Mouse (Mus musculus) CD8-positive naive resting alpha-beta T cell, adult 2 months (primary cell): ENCODE measurements around the gene Aspscr1.
A peak's percentile ranks its signal among the peaks of the same experiment; 100 is the strongest.
"Not testable (repeated sequence)": the region's sequence is repeated elsewhere in the genome, so short reads cannot be mapped to it uniquely, and the experiment has no call there.

Experiments used
- DNase-seq, 2 experiments: peaks; one replicate each; pipeline ENCODE4 v3.0.0; 2022; ENCODE audit warnings: low read depth in 2 of 2, low spot score in 2 of 2

Gene Aspscr1

GRCm38 (mm10) chr11:120641255-120641654 is 31.5 kb upstream of the Aspscr1 start:
- DNase-seq = no peak

GRCm38 (mm10) chr11:120641869-120642268 is 30.9 kb upstream of the Aspscr1 start:
- no peak for DNase-seq

- no peak for DNase-seq
These were observed 29.7 kb upstream of the Aspscr1 start for GRCm38 (mm10) chr11:120642939-120643600.

- peak; percentile 82 to 87 for DNase-seq
These were observed 29.2 kb upstream of the Aspscr1 start, which contains the start of gene Pycr1 for GRCm38 (mm10) chr11:120643601-120643987. Gene Pycr1, minus strand, starts transcription at chr11:120643769.

GRCm38 (mm10) chr11:120647047-120647830 is 25.5 kb upstream of the Aspscr1 start:
- DNase-seq = no peak

DNA sequence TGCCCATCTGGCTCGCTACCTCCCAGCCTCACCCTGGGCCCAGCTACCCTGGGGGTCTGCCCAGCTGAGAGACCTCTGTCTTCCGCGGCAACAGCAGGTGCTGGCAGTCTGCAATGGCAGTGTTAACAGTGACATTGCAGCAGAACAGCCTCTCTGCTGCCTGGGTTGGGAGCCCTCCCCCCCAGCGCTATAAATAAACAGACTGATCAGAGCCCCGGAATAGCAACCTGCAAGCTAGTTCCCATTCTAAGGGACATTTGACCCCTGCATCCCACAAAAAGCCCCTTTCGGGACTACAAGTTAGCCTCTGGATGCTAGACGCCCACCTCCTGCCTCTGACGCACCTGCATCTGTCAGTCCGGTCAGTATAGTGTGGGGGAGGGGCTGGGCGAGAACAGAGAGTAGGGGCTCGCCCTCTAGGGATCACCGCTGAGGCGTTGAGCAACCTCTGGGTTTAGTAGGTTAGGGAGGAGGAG is 24.7 kb upstream of the Aspscr1 start, which contains the start of gene Myadml2:
TSS of gene Myadml2 (minus strand) at position 158 of the 476 bp plus-strand sequence.
- DNase-seq = no peak

DNA sequence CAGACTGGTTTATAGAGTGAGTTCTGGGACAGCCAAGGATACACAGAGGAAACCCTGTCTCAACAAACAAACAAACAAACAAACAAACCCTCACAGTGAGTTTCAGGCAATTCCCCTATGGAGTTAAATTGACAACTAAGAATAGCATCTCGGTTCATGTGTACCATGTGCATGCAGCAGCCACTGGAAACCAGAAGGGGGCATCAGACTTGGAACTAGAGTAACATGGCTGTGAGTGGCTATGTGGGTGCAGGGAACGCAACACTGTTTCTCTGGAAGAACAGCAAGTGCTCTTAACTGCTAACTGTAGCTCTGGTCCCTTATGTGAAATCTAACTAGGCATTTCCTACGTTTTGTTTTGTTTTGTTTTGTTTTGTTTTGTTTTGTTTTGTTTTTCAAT is 20.9 kb upstream of the Aspscr1 start:
- no peak for DNase-seq

- no peak for DNase-seq
These were observed 18.0 kb upstream of the Aspscr1 start for GRCm38 (mm10) chr11:120654741-120655140.

- no peak for DNase-seq
These were observed 15.5 kb upstream of the Aspscr1 start for GRCm38 (mm10) chr11:120657301-120657700.

DNA sequence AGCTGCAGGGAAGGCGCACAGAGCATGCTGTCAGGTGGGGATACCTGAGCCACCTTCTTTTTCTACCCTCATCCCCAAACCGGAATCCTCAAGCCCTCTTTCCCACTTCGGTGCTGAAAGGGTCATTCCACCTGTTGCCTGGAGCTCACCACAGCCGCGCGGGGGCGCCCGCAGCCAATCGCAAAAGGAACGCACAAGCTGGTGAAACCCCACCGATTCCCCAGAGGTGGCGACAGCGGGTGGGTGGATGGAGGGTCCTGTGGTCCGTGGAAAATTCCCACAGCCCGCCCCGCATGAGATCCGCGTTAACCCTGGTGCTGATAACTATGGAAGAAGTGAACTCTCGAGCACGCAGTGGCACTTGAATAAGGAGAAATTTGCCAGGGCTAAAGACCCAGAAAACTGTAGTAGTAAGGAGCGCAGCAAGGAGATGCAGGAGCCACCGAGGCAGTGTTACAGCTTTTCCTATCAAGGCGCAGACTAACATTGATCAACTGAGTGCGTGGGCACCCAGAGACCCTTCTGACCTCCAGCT is 13.8 kb upstream of the Aspscr1 start:
- peak; percentile 68 to 75 for DNase-seq

DNA sequence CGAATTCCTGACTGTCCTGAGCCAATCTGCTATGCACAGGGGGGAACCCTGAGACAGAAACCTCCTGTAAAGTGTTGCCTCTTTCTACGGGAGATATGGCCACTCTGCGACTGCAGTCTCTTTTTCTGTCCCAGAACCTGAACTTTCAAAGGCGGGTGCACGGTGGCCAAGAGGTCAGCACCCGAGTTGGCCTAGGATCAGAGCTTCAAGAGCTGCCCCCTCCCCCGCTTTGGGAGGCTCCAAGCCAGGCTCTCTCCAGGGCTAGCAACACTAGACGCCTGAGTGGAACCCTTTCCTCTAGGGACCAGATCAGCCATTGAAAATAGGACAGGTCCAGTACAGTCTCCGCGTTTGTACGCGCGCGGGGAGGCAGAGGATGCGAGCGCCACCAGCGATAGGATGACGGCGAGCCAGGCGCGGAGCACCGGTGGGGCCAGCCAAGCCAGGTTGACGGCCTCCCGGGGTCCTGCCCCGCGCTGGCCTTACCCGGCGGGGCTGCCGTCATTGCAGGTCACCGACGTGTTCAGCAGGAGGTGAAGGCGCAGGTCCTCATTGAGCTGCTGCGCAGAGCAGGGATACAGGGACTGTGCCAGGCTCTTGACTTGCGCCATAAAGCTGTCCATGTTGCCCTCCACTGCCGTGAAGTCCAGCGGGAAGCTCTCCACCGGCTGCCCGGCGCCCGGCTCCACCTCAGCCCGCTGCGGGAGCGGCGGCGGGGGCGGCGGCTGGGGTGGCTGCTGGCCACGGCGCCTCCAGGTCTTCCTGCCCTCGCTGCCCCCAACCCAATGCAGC is 13.1 kb upstream of the Aspscr1 start:
- no peak for DNase-seq

DNA sequence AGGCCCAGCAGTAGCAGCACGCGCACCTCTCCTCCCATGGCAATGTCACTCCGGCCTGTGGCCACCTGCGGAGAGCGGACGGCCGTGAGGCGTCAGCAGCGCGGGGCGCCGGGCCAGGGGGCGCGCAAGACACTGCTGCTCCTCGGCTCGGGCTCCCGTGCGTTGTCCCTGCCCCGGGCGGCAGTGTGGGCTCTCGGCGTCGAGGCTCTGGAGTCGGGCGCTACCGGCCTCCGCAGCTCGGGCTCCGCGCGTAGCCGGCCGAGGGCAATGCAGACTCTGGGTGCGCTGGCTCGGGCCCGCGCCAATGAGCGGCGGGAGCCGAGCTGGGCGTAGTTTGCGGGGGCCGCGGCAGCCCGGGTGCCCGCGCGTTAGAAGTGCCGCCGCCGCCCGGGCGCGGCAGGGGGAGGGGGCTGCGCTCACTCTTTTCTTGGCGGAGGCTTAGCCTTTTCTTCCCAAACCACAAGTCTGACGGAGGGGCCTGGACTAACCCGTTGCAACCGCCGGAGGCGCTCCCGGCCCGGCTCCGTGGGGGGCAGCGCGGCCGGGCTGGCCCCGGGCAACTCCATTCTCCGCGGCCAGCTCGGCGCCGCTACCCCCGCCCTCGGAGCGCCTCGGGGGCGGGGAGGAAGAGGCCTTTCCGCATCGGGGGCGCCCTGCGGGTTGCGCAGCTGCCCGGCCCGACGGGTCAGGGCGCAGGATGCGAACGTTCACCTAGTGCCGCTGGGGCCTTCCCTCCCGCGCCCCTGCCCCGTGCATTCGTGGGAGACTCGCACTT is 12.3 kb upstream of the Aspscr1 start:
- no peak for DNase-seq

- no peak for DNase-seq
These were observed 11.7 kb upstream of the Aspscr1 start, which contains the start of gene Notum for GRCm38 (mm10) chr11:120661076-120661460. Gene Notum, minus strand, starts transcription at chr11:120661175.

DNA sequence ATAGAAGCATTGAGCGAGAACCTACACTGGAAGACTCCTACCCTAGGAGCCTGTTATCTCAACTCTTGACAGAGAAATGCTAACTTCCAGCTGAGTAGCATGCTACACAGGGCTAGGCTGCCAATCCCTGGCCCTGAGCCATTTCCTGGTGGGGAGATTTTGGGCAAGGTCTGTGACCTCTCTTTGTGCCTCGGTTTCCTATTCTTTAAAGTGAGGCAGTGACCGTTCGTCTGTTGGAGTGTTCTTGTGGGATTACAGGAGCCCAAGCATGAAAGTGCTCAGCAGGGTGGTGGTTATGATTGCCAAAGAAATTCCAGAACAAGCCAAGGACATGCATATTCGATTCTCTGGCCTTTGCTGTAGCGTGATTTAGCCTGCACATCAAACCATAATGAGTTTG is 10.0 kb upstream of the Aspscr1 start:
- no peak for DNase-seq

DNA sequence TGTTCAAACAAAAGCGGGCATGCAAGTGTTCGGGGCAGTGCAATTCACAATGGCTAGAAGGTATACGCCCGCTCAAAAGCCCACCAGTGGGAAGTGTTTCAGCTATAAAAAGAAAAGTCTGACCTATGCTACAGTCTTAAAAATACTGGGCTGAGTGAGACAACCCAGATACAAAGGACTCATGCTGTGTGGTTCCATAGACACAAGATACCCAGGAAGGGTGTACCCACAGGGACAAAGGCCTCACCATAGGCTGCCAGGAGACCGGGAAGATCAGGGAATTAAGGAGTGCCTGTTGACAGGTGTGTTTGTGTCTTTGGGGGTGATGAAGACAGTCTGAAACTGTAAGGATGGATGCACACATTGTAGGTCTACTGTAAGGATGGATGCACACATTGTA is 9.1 kb upstream of the Aspscr1 start:
- DNase-seq = no peak

DNA sequence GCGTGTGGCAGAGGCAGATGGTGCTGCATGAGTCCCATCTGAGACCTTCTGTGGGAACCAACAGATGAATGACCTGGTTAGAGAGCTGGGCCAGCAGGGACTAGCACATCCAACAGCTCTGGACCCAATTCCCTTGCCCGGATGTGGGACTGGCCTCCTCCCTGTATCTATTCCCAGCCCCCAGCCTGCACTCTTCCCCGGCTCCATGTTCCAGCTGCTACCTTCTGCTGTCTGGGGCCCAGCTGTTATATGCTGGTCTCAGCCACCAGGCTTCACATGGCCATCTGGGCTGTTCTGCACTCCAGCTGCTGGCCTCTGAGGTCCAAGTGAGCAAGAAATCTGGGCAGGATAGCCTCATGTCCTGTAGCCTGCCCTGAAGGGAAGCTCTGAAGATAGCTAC is 7.4 kb upstream of the Aspscr1 start:
- no peak for DNase-seq

GRCm38 (mm10) chr11:120666617-120667016 is 6.2 kb upstream of the Aspscr1 start:
- DNase-seq = no peak

DNA sequence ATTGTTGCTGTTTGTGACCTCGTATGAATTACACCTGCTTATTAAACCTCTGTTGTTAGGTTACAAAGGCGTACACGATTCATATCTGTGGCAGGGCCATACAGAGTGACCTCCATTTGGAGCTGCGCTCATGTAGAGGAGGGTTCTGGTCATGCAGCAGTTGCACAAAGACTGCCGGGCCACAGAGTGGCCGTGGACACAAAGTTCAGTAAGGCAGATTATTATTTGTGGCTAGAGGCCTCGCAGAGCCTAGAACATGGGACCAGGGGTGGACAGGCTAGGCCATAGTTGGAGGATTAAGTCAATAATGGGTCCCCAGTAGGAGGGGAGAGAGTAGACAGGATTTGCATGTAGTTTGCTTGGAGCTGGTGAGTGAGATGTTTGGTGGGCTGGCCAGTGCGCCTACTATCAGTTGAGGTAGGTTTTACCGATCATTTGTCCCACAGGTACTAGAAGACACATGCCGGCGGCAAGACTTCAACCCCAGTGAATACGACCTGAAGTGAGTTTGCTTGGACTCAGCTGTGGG is 885 bp downstream of the Aspscr1 start:
- DNase-seq = no peak

DNA sequence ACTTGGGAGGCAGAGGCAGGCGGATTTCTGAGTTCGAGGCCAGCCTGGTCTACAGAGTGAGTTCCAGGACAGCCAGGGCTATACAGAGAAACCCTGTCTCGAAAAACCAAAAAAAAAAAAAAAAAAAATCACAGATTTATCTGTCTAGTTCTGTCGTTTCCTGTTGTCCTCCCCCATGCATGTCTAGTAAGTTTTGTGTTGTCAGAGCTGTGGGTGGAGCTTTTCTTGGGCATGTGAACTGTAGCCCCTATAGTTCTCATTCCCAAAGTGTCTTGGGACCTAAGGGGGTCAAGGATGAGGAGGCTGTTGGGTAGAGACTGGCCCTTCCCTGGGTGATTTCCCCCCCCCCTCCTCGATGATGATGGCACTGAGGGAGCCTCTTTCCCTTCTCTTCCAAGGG is 3.1 kb downstream of the Aspscr1 start:
- not testable (repeated sequence) for DNase-seq

DNA sequence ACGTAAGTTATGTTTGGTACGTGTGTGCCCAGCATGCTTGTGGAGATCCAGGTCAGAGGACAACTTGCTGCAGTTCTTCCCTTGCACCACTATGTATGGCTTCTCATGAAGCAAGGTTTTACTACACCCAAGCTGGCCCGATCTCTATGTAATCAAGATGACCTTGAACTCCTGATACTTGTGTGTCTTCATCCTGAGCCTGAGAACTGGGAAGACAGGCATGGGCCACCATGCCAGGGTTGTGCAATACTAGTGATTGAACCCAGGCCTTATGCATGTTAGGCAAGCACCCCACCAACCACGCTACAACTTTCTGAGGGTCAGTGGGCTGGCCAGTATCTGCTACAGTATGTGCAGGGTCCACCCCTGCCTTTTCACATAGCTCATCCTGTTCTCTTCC is 4.2 kb downstream of the Aspscr1 start:
- DNase-seq = no peak
